Mouse (Mus musculus) lung, adult 10 weeks (tissue): Measurements from ENCODE around the gene Ndufa11. TPM values are rescaled to one million over a fixed set of nuclear protein-coding genes. Genes with fewer than 3 reads are reported as not detected.

Experiments used
- polyA plus RNA-seq: library from polyadenylated mRNA; stranded (reverse); fragments of 350-450 nt; fragmentation: Illumina TruSeq; extraction: RNeasy Lipid Tissue Mini Kit (QIAGEN cat#74804); gene quantifications from one replicate; pipeline ENCODE4 v1.2.3, GENCODE M21; 2014; ENCODE audit warnings: low read depth, low replicate concordance; ENCODE audit not compliant: insufficient read depth

Gene Ndufa11
- polyA plus RNA-seq: 261 TPM

GRCm38 (mm10) chr17:56717363-56718058, at the start of gene Ndufa11, which contains the start of gene Vmac:
TSS of gene Ndufa11 (plus strand) at chr17:56717767.
TSS of gene Vmac (minus strand) at chr17:56718022.

GRCm38 (mm10) chr17:56672941-56673646, 44.5 kb upstream of the Ndufa11 start, which contains the start of gene Ranbp3:
TSS of gene Ranbp3 (plus strand) at chr17:56673294.

GRCm38 (mm10) chr17:56757416-56758123, 40.0 kb downstream of the Ndufa11 start, which contains the start of gene Nrtn:
TSS of gene Nrtn (minus strand) at chr17:56757530.

GRCm38 (mm10) chr17:56764474-56765354, 47.1 kb downstream of the Ndufa11 start, which contains the start of gene Dus3l:
TSS of gene Dus3l (plus strand) at chr17:56764757.

GRCm38 (mm10) chr17:56769950-56770349, 52.4 kb downstream of the Ndufa11 start, which contains the start of gene Prr22:
TSS of gene Prr22 (plus strand) at chr17:56770250.

Other genes starting within 250 kb of the Ndufa11 start
- 10.7 TPM for gene Ptprs, start 241.3 kb upstream of the Ndufa11 start, polyA plus RNA-seq
- not detected for gene Znrf4, start 205.3 kb upstream of the Ndufa11 start, polyA plus RNA-seq
- gene Gm20219, start 163.4 kb upstream of the Ndufa11 start, polyA plus RNA-seq: 3.3 TPM
- gene Safb2, start 133.2 kb upstream of the Ndufa11 start, polyA plus RNA-seq: 37.8 TPM
- 55.7 TPM for gene Safb, start 132.9 kb upstream of the Ndufa11 start, polyA plus RNA-seq
- gene 2410015M20Rik, start 108.0 kb upstream of the Ndufa11 start, polyA plus RNA-seq: 148 TPM
- 1,805 TPM for gene Rpl36, start 104.4 kb upstream of the Ndufa11 start, polyA plus RNA-seq
- gene Lonp1, start 90.9 kb upstream of the Ndufa11 start, polyA plus RNA-seq: 24.9 TPM
- 0.23 TPM for gene Catsperd, start 89.6 kb upstream of the Ndufa11 start, polyA plus RNA-seq
- 35.0 TPM for gene Ranbp3, start 44.5 kb upstream of the Ndufa11 start, polyA plus RNA-seq
- gene Vmac, start 255 bp downstream of the Ndufa11 start, polyA plus RNA-seq: 19.7 TPM
- 2.7 TPM for gene Nrtn, start 39.8 kb downstream of the Ndufa11 start, polyA plus RNA-seq
- gene Dus3l, start 47.0 kb downstream of the Ndufa11 start, polyA plus RNA-seq: 18.8 TPM
- gene Prr22, start 52.5 kb downstream of the Ndufa11 start, polyA plus RNA-seq: 0.23 TPM
- 5.4 TPM for gene Rfx2, start 113.2 kb downstream of the Ndufa11 start, polyA plus RNA-seq
- gene Acsbg2, start 156.7 kb downstream of the Ndufa11 start, polyA plus RNA-seq: not detected
- 0.19 TPM for gene 1700061G19Rik, start 157.7 kb downstream of the Ndufa11 start, polyA plus RNA-seq
- gene Mllt1, start 217.6 kb downstream of the Ndufa11 start, polyA plus RNA-seq: 16.5 TPM